Mouse (Mus musculus) T-helper 2 cell (primary cell): ENCODE data around the gene Matk.

Source experiments
- in situ Hi-C: fragments of 300-600 bp; cut with MboI, MseI; formaldehyde crosslinking; loops from one replicate; pipeline ENCODE4 v1.15.1; 2025; ENCODE audit warnings: high pct_unique_total_duplicates

Gene Matk

GRCm38 (mm10) chr10:81302288-81302687 lies 49.6 kb downstream of the Matk start:
- in situ Hi-C loops, result no loop called here

- in situ Hi-C loops, result no loop called here
Observed at GRCm38 (mm10) chr10:81302781-81303218, 50.1 kb downstream of the Matk start.

- in situ Hi-C loops, result no loop called here
Observed at GRCm38 (mm10) chr10:81303258-81303657, 50.5 kb downstream of the Matk start.

- in situ Hi-C loops, result no loop called here
Observed at GRCm38 (mm10) chr10:81303761-81304160, 51.0 kb downstream of the Matk start.

GRCm38 (mm10) chr10:81304597-81305238 lies 52.0 kb downstream of the Matk start:
- in situ Hi-C loops, result no loop called here

GRCm38 (mm10) chr10:81305663-81306062 lies 52.9 kb downstream of the Matk start:
- in situ Hi-C loops, result no loop called here

- in situ Hi-C loops, result no loop called here
Observed at GRCm38 (mm10) chr10:81306173-81306668, 53.5 kb downstream of the Matk start.

- in situ Hi-C loops, result no loop called here
Observed at GRCm38 (mm10) chr10:81306837-81307682, 54.3 kb downstream of the Matk start.

- in situ Hi-C loops, result no loop called here
Observed at GRCm38 (mm10) chr10:81309571-81309970, 56.8 kb downstream of the Matk start.
